Comparison of ENCODE assay signal across 18 mouse cellular contexts in the genomic region with DNA sequence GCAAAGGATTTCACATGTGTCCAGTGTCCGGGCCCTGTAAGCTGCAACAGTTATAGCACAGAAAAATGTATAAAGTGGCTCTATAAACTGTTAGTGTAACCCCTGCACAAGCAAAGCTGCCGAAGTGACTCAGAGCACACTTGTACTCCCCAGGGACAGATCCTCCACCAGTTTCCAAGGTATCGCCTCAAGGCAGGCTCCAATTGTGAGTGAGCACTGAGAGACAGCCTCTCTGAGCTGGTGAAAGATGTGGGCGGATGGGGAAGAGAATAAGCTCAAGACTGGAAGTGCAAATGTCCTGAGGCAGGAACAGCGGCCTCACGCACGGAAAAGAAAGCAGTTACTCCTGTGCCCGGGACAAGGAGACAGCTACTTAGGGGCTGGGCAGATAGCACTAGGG. TPM values are rescaled to one million over a fixed set of nuclear protein-coding genes. Genes with fewer than 3 reads are reported as not detected.
DNase-seq lines count a peak whose midpoint lies in the region; ATAC-seq lines count a peak whose summit lies in the region.
"Had no signal": no experiment of that assay in that cellular context is flagged by ENCODE, and none has a peak within 500 bp of the region (broad histone marks: within the 10 kb centered on the region; RNA-seq: fewer than 3 reads in every experiment).

No protein-coding gene starts in this region.

- no peaks in the 10 kb centered on the region for H3K27me3 ChIP-seq in kidney, embryonic 15.5 days
- H3K27me3 ChIP-seq: limb, embryonic 13.5 days had no signal

- H3K4me3 ChIP-seq in kidney, embryonic 15.5 days (replicated peaks): no peak overlapping the region
- H3K4me3 ChIP-seq: limb, embryonic 13.5 days; midbrain, embryonic 13.5 days had no signal

- no peak for DNase-seq in frontal cortex, postnatal 14 days (ENCODE audit: low spot score in 2 of 2)
- DNase-seq in kidney, adult 18-20 months: no peak
- peak; percentile 54 for DNase-seq in right cerebral cortex, adult 18-20 months
- no peak for DNase-seq in right cerebral cortex, postnatal 14 days
- no peak for DNase-seq in urinary bladder, postnatal 14 days (ENCODE audit: low spot score)
- DNase-seq in gastrocnemius, postnatal 14 days: no peak
- DNase-seq: cerebellum, adult 2 months; embryo, embryonic 11 days; kidney, postnatal 14 days; thymus, adult 18-20 months had no signal

- H3K36me3 ChIP-seq in kidney, embryonic 15.5 days: no peaks in the 10 kb centered on the region
- H3K36me3 ChIP-seq: midbrain, embryonic 13.5 days had no signal

- ATAC-seq in frontal cortex, adult (ENCODE audit: low TSS enrichment): peak; percentile 15; the same call in 1 of the 2 replicates
- no peak for ATAC-seq in kidney, embryonic 15.5 days (replicated peaks; ENCODE audit: low FRiP score)
- ATAC-seq: activated CD4-positive, CD25-positive, alpha-beta regulatory T cell, adult 4 months; hindbrain, postnatal 0 days; midbrain, embryonic 13.5 days had no signal

- WGBS in kidney, embryonic 15.5 days: 70% methylated on average over 8 of the region's 8 CpGs

- H3K4me2 ChIP-seq in kidney, embryonic 15.5 days: no peak overlapping the region
- H3K4me2 ChIP-seq: midbrain, embryonic 13.5 days had no signal

- no peak overlapping the region for H3K9ac ChIP-seq in kidney, embryonic 15.5 days
- H3K9ac ChIP-seq: limb, embryonic 13.5 days; midbrain, embryonic 13.5 days had no signal

- intact Hi-C loops in gastrocnemius, postnatal 14 days (cut with DNase I; ENCODE audit: low total_unique reads): no loop called here

- peaks cover 96% of the 10 kb centered on the region for H3K4me1 ChIP-seq in kidney, embryonic 15.5 days

- H3K27ac ChIP-seq in kidney, embryonic 15.5 days: peak overlapping the region; percentile 67; the same call in 1 of the 2 replicates
- H3K27ac ChIP-seq: hindbrain, postnatal 0 days; limb, embryonic 13.5 days; midbrain, embryonic 13.5 days had no signal

- no peaks in the 10 kb centered on the region for H3K9me3 ChIP-seq in kidney, embryonic 15.5 days (replicated peaks)
- H3K9me3 ChIP-seq: limb, embryonic 13.5 days; midbrain, embryonic 13.5 days had no signal

RNA-seq across cellular contexts. Expression of gene Pmepa1, which starts 26.4 kb away (rescaled TPM):
- polyA plus RNA-seq in kidney, embryonic 15.5 days (2015; fragmentation: Nextera tagmentation; extraction: Ambion mirVana): 4.0 and 4.5 TPM in 2 replicates
- 10 to 100 TPM; 11.1 to 12.1 TPM for total RNA-seq in gastrocnemius, postnatal 14 days (2021)
- total RNA-seq: MEL had no signal

RNA-seq across cellular contexts. Expression of gene Zbp1, which starts 31.2 kb away (rescaled TPM):
- polyA plus RNA-seq in kidney, embryonic 15.5 days (2015; fragmentation: Nextera tagmentation; extraction: Ambion mirVana): 0.40 and 0.64 TPM in 2 replicates
- not detected for total RNA-seq in gastrocnemius, postnatal 14 days (2021)
- total RNA-seq: hindbrain, postnatal 0 days; layer of hippocampus, postnatal 14 days; MEL had no signal
